Mouse (Mus musculus) kidney, embryonic 15.5 days (tissue): ENCODE measurements around the gene Gchfr. TPM values are rescaled to one million over a fixed set of nuclear protein-coding genes. Genes with fewer than 3 reads are reported as not detected.
A peak's percentile ranks its signal among the peaks of the same experiment; 100 is the strongest.

Experiments
- ATAC-seq: fragments of 200-750 bp; cut with Nextera tagmentation; replicated peaks from 2 replicates; pipeline ENCODE4 v1.8.0; 2017; ENCODE audit warnings: moderate TSS enrichment; ENCODE audit not compliant: low FRiP score
- H3K27ac ChIP-seq: fragments of 300-500 bp; sonication (generic); 2 replicates; pipeline ENCODE4 v1.5.1; 2015; ENCODE audit warnings: mild to moderate bottlenecking, inconsistent platforms
- H3K27me3 ChIP-seq: fragments of 300-500 bp; sonication (generic); 2 replicates; pipeline ENCODE4 v1.6.1; 2015; ENCODE audit warnings: inconsistent platforms
- H3K36me3 ChIP-seq: fragments of 300-500 bp; sonication (generic); 2 replicates; pipeline ENCODE4 v1.6.1; 2015; ENCODE audit warnings: inconsistent platforms
- H3K4me1 ChIP-seq: fragments of 300-500 bp; sonication (generic); 2 replicates; pipeline ENCODE4 v1.6.1; 2015; ENCODE audit warnings: inconsistent platforms
- H3K4me2 ChIP-seq: fragments of 300-500 bp; sonication (generic); 2 replicates; pipeline ENCODE4 v1.6.1; 2015; ENCODE audit warnings: moderate library complexity, mild to moderate bottlenecking, inconsistent platforms
- H3K4me3 ChIP-seq: fragments of 300-500 bp; sonication (generic); replicated peaks from 2 replicates; pipeline ENCODE4 v1.5.1; 2015; ENCODE audit warnings: mild to moderate bottlenecking, inconsistent platforms
- H3K9ac ChIP-seq: fragments of 300-500 bp; sonication (generic); 2 replicates; pipeline ENCODE4 v1.6.1; 2015; ENCODE audit warnings: mild to moderate bottlenecking, inconsistent platforms
- H3K9me3 ChIP-seq: fragments of 300-500 bp; sonication (generic); replicated peaks from 2 replicates; pipeline ENCODE4 v1.6.1; 2016; ENCODE audit warnings: inconsistent platforms
- WGBS: fragments of 180-500 bp; shearing (Covaris S2); methylation state at CpG from one replicate; pipeline ENCODE4 v1.1.7; 2015; ENCODE audit warnings: mixed read lengths; 5-methylcytosine and 5-hydroxymethylcytosine counted together
- polyA plus RNA-seq: library from polyadenylated mRNA; unstranded; fragments of >200 nt; fragmentation: Nextera tagmentation; extraction: Ambion mirVana; gene quantifications from 2 replicates; pipeline ENCODE4 v1.2.1, GENCODE M21; 2015

The Gchfr gene
- polyA plus RNA-seq, 1 experiment from 2014 or later = 32.0 TPM

DNA sequence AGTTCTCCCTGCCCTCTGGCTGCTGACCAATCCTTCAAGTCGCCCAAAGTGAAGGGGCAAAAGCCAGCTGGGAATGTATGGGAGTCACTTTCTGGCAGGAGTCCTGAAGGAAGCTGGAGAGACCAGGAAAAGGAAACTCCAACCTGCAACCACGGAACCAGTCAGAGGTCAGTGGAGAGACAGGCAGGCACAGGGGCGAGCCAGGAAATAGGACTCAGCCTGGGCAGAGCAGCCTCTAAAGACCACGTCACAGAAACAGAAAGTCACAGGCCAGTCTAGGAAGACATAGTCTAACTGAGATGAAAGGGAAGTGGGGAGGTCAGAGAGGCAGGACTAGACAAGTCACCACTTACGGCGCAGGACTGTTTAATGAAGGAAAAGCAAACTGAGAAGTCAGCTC lies 8.0 kb downstream of the Gchfr start:
- Histone ChIP-seq H3K9ac (no peak overlapping the region), H3K27me3 (no peaks in the 10 kb centered on the region), H3K4me1 (peaks cover 43% of the 10 kb centered on the region), H3K4me3 (no peak overlapping the region), H3K36me3 (peaks cover 38% of the 10 kb centered on the region), H3K9me3 (no peaks in the 10 kb centered on the region), H3K4me2 (no peak overlapping the region), H3K27ac (0 out of 2 replicates have a peak overlapping the region, but pooled peaks have one; percentile 42)
- no peak for ATAC-seq
- 55% methylated on average over 6 of the region's 6 CpGs for WGBS

DNA sequence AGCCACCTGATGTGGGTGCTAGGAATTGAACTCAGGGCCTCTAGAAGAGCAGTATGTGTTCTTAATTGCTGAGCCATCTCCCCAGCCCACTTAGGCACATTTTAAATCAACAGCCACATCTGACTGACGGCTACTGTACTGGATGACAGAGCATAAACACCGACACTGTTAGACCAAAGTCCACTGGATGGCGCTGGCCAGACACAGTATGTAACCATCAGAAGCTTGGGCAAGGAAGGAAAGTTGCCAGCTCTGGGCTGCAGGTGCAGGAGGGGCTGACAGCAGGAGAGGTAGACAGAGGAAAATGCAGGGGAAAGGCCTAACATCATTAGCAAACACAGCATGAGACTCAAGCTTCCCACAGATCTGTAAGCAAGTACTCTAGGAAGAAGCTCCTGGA lies 9.2 kb downstream of the Gchfr start:
- Histone ChIP-seq H3K36me3 (peaks cover 43% of the 10 kb centered on the region), H3K9me3 (no peaks in the 10 kb centered on the region), H3K27ac (no peak overlapping the region), H3K4me3 (no peak overlapping the region), H3K4me2 (no peak overlapping the region), H3K9ac (no peak overlapping the region), H3K27me3 (no peaks in the 10 kb centered on the region), H3K4me1 (peaks cover 38% of the 10 kb centered on the region)
- no peak for ATAC-seq
- WGBS = 69% methylated on average over 3 of the region's 3 CpGs

DNA sequence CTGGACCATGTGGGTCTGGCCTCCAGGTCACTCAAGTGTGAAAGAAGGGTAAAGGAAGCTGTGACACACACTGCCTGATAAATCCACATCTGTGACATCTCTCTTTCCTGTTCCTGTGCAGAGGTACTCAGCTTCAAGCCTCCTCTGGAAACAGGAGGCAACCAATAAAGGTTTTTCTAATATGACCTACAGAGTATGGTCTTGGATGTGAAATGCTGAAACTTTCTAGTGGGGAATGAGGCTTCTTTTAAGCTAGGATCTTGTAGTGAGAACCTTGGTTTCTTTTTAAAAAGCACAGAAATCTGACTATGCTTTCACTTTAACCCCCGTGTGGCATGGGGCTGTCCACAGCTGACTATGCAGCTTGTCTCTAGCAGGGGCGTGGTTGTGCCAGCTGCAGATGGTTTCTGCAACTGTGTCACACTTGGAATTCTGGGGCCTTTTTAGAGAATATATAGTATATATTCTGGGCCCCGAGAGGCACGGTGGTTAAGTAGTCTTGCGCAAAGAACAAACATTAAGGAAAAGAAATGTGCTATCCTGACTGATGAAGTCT lies 9.9 kb downstream of the Gchfr start:
- Histone ChIP-seq H3K9ac (no peak overlapping the region), H3K4me3 (no peak overlapping the region), H3K4me2 (no peak overlapping the region), H3K27ac (no peak overlapping the region), H3K4me1 (peaks cover 31% of the 10 kb centered on the region), H3K27me3 (no peaks in the 10 kb centered on the region), H3K36me3 (peaks cover 47% of the 10 kb centered on the region), H3K9me3 (no peaks in the 10 kb centered on the region)
- ATAC-seq = no peak
- WGBS = 86% methylated on average over 5 of the region's 5 CpGs

DNA sequence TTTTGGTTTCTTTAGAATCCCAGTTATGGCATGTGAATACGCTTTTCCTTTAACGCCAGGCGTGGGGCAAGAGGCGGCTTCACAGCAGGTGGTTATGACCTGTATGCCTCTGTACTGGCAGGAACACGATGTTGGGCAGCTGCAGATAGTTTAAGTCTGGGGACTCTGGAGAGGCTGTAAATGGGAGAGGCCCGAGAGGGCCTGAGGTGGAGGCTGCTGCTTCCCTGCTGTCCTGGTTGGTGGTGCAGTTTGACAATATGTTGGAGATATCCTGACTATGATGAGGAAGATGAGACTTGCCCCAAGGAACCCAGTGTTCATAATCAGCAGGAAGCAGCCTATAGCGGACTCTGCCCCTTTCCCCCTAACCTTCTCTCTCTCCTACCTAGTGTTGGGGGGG lies 15.3 kb downstream of the Gchfr start:
- no peak overlapping the region for H3K4me3 ChIP-seq
- 86% methylated on average over 7 of the region's 7 CpGs for WGBS
- H3K27me3 ChIP-seq = no peaks in the 10 kb centered on the region
- no peaks in the 10 kb centered on the region for H3K4me1 ChIP-seq
- no peaks in the 10 kb centered on the region for H3K9me3 ChIP-seq
- H3K9ac ChIP-seq = no peak overlapping the region
- H3K36me3 ChIP-seq = peaks cover 67% of the 10 kb centered on the region
- no peak overlapping the region for H3K4me2 ChIP-seq
- ATAC-seq = no peak
- H3K27ac ChIP-seq = no peak overlapping the region

DNA sequence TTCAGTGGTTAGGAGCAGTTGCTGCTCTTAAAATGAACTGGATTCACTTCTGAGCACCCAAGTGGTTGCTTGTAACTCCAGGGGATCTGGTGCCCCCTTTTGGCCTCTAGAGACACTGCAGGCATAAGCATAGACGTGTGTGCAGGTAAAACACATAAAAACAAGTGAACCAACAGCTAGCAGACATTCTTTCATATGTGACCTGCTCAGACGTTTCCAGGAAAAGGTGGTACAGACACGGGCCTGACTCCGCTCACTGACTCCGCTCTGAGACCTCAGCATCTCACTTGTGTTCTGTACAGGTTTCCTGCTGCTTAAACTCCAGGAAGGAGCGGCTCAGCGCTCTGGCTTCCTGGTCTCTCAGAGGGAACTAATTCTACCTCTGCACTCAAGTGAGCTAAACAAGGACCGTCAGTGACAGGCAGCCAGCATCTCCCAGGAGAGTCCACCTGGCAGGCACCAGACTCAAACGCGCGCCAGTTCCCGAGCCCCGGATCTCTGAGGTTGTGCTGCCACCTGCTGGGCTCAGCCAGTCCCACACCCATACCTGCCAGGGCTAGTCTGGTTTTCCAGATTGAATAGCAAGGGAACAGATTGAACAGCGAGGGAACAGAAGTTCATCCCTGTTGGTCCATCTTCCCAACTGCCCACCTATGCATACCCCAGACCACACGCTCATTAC lies 21.6 kb downstream of the Gchfr start:
- Histone ChIP-seq H3K4me2 (peak overlapping the region; percentile 75), H3K9ac (no peak overlapping the region; the same call in 1 of the 2 replicates), H3K27ac (peak overlapping the region; percentile 34; the same call in 1 of the 2 replicates), H3K36me3 (peaks cover 17% of the 10 kb centered on the region), H3K9me3 (no peaks in the 10 kb centered on the region), H3K4me3 (peak overlapping the region; percentile 39), H3K27me3 (no peaks in the 10 kb centered on the region), H3K4me1 (peaks cover 4% of the 10 kb centered on the region)
- WGBS = 7% methylated on average over 15 of the region's 15 CpGs
- ATAC-seq = peak; percentile 85

DNA sequence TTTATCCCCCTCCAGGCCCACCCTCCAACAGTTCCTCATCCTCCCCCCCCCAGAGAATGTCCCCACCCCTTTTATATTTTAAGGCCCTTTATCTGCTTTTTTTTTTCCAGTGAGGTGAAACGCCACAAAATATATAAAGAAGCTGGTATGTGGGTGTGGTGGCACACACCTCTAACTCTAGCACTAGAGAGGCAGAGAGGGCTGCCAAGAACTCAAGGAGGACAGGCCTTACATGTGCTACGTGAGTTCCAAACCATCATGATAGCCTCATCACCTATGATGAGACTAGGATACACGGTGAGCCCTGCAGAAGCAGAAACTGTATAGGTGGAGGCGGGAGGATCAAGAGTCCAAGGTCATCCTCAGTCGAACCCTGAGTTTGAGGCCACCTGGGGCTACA lies 23.4 kb downstream of the Gchfr start:
- H3K36me3 ChIP-seq = peaks cover 4% of the 10 kb centered on the region
- H3K27me3 ChIP-seq = no peaks in the 10 kb centered on the region
- no peak overlapping the region for H3K27ac ChIP-seq
- ATAC-seq = no peak
- no peak overlapping the region for H3K4me3 ChIP-seq
- H3K9me3 ChIP-seq = no peaks in the 10 kb centered on the region
- 91% methylated on average over 5 of the region's 5 CpGs for WGBS
- peaks cover 4% of the 10 kb centered on the region for H3K4me1 ChIP-seq
- no peak overlapping the region for H3K9ac ChIP-seq
- no peak overlapping the region for H3K4me2 ChIP-seq

DNA sequence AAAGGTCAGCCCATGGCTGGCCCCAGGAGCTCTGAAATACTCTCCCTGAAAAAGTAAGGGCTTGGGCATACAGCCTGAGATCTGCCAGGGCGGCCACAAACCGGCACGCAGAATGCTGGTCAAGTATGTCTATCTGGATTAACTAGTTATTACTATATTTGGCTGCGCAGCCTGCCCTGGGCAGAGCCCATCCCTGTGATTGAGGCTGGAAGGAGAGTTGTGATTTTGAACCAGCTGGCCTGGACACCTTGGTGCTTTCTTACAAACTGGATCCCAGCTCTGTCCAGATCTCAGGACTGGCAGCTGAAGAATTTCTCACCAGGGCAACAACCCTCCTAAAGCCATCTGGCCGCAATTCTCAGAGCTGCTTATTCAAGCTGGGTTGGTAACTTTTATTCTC lies 26.6 kb downstream of the Gchfr start:
- Histone ChIP-seq H3K4me1 (peaks cover 22% of the 10 kb centered on the region), H3K27ac (no peak overlapping the region), H3K9ac (no peak overlapping the region), H3K27me3 (no peaks in the 10 kb centered on the region), H3K4me3 (no peak overlapping the region), H3K36me3 (no peaks in the 10 kb centered on the region), H3K4me2 (no peak overlapping the region), H3K9me3 (no peaks in the 10 kb centered on the region)
- 79% methylated on average over 5 of the region's 5 CpGs for WGBS
- no peak for ATAC-seq

DNA sequence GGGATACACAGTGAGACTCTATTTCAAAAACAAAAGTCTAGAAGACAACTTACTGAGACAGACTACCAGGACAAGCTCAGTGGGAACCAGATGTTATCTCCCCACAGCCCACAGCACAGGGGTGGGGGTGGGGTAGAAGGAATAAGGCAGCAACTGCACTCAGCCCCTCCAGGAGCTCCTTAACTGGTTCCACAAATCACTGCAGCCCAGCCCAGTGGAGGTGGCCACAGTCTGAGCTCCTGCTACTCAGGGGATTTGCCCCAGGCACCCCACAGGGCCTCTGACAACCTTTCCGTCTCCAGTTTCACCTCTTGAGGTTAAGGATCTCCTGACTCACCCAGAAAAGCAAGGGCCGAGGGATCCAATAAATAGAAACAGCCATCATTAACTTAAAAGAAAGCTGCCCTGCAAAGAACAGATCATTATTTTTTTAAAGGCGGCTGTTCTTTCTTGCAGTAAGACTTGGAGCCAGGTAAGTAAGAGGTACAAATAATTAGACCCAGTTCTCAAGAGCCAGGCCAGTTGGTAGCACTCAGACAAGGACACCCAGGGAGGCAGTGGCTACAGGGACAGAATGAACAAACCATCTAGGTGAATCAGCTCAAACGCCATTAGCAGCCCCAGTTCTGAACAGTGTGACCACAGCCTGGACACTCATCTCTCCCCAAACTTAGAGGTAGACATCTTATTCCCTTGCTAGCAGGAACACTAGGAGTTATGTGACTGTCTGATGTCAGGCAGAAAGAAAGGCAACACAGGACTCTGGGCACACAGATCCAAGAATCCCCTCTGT lies 28.9 kb downstream of the Gchfr start:
- no peak overlapping the region for H3K4me2 ChIP-seq
- H3K9me3 ChIP-seq = no peaks in the 10 kb centered on the region
- H3K27me3 ChIP-seq = no peaks in the 10 kb centered on the region
- peaks cover 21% of the 10 kb centered on the region for H3K4me1 ChIP-seq
- ATAC-seq = peak; percentile 56; the same call in 1 of the 2 replicates
- H3K4me3 ChIP-seq = no peak overlapping the region
- peak overlapping the region; percentile 33 for H3K27ac ChIP-seq
- 22% methylated on average over 4 of the region's 4 CpGs for WGBS
- H3K36me3 ChIP-seq = no peaks in the 10 kb centered on the region
- H3K9ac ChIP-seq = 0 out of 2 replicates have a peak overlapping the region, but pooled peaks have one; percentile 3

DNA sequence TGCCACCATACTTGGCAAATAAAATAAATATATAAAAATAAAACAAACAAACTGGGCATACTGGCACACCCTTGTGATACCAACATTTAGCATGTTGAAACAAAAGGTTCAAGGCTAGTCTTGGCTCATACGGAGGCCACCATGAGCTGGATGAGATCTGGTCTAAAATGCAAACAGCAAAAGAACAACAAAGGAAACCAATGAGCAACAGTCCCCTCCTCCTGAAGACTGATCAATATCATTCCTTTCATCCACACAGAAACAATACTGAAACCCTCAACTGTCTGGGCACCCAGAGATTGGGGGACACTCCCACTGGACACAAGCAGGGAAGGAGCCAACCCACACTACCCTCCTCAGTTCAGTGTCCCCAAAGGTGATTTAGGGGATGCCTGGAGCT lies 29.9 kb downstream of the Gchfr start:
- WGBS = 81% methylated on average over 1 of the region's 1 CpGs
- H3K27me3 ChIP-seq = no peaks in the 10 kb centered on the region

DNA sequence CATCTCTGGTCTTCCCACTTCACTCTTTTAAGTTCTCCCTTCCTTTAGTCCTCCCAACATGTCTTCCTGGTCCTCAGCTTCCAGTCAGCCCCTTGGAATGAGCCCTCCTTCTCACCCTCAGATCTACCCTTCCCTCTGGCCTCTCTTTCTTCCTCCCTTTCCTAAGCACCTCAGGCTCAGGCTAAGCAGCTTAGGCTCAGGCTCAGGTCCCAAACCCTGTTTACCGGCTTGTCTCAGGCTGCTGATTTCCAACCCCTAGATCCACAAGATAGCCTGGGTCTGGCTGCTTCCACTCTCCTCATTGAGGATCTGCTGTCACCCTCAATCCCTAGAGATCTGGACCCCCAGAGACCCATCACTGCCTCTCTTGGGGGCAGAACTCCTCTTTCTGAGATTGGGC lies 30.5 kb downstream of the Gchfr start:
- Histone ChIP-seq H3K4me2 (no peak overlapping the region), H3K4me3 (no peak overlapping the region), H3K27me3 (no peaks in the 10 kb centered on the region), H3K9ac (no peak overlapping the region), H3K36me3 (no peaks in the 10 kb centered on the region), H3K4me1 (peaks cover 27% of the 10 kb centered on the region), H3K27ac (no peak overlapping the region), H3K9me3 (no peaks in the 10 kb centered on the region)
- 28% methylated on average over 1 of the region's 1 CpGs for WGBS
- no peak for ATAC-seq

More for the DNA sequence above, 29.9 kb downstream of the Gchfr start:
- no peaks in the 10 kb centered on the region for H3K36me3 ChIP-seq
- no peak overlapping the region for H3K27ac ChIP-seq
- peaks cover 21% of the 10 kb centered on the region for H3K4me1 ChIP-seq
- H3K9me3 ChIP-seq = no peaks in the 10 kb centered on the region
- H3K9ac ChIP-seq = no peak overlapping the region
- H3K4me3 ChIP-seq = no peak overlapping the region
- no peak overlapping the region for H3K4me2 ChIP-seq
- ATAC-seq = no peak

DNA sequence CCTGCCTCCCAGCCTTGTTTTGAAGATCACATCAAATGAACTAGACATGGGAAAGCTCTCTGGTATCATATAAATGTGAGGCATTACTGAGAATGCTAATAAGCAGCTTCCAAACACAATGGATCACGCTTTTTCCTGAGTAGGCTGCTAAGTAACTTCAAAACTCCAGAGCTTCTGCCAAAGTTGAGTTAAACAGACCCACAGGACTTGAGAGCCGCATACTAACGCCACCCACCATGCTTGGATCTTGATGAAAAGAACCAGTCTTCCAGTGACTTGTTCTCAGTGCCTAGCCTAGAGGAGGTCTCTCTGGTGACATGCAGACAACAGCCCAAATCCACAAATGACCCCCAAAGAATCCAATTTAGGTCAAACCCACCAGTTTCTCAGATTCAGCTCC lies 31.4 kb downstream of the Gchfr start:
- no peaks in the 10 kb centered on the region for H3K36me3 ChIP-seq
- WGBS = 61% methylated on average over 3 of the region's 3 CpGs
- no peak for ATAC-seq

DNA sequence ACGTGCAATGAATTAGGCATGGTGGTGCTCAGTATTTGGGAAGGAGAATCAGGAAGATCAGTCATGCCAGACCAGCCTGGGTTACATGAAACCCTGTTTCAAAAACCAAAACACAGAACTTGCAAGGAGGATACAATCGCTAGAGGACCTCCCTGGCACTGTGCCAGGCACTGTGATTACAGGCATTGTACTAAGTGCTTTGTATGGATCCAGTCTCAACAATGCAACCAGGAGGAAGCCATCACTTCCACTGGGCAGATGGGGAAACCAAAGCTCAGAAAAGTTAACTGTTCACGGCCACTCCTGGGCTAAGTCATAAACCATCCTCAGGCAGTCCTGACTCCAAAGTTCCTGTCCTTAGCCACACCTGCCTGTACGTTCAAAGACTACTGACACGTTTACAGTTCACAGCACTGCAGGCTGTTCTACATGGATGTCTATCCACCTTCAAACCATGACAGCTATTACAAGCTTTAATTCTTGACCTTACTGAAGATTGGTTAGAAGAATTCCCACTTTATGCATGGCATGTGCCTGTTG lies 35.4 kb downstream of the Gchfr start:
- Histone ChIP-seq H3K36me3 (no peaks in the 10 kb centered on the region), H3K27me3 (no peaks in the 10 kb centered on the region), H3K4me2 (no peak overlapping the region), H3K4me3 (no peak overlapping the region), H3K9me3 (no peaks in the 10 kb centered on the region), H3K4me1 (peaks cover 37% of the 10 kb centered on the region), H3K9ac (no peak overlapping the region), H3K27ac (peak overlapping the region; percentile 48)
- WGBS = 23% methylated on average over 5 of the region's 5 CpGs
- no peak for ATAC-seq

More for the DNA sequence above, 31.4 kb downstream of the Gchfr start:
- no peak overlapping the region for H3K4me2 ChIP-seq
- H3K4me1 ChIP-seq = peaks cover 36% of the 10 kb centered on the region
- H3K27me3 ChIP-seq = no peaks in the 10 kb centered on the region
- H3K9me3 ChIP-seq = no peaks in the 10 kb centered on the region
- H3K4me3 ChIP-seq = no peak overlapping the region
- H3K9ac ChIP-seq = no peak overlapping the region
- H3K27ac ChIP-seq = no peak overlapping the region
